Mouse (Mus musculus): ENCODE data around the gene Scly.

DNA sequence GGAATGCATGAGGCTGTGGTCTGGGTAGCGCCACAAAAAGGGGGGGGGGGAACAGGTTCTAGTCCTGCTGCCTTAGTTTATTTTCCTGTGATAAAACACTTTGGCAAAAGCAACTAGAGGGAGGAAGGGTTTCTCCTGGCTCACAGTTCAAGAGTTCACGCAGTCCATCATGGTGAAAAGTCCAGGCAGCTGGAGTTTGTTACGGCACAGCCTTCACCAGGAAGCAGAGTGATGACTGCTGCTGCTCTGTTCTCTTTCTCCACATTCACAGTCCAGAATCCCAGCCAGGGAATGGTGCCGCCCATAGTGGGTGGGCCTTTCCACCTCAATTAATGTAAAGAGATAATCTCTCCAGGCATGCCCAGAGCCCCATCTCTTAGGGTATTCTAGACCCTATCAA, 14.1 kb downstream of the Scly start:
- TF ChIP-seq GATA1 (IDR thresholded peaks at IDR 0.05; ENCODE audit: borderline replicate concordance, low read length), result no peak
- TF ChIP-seq FLI1 (IDR thresholded peaks at IDR 0.05; ENCODE audit: low read length), result no peak

Measured in megakaryocyte, embryonic 14.5 days (primary cell).